Mouse (Mus musculus) G1E (cell line): ENCODE data around the gene Slc26a3.

Experiments
- CTCF ChIP-seq: IDR thresholded peaks from 2 replicates; pipeline ENCODE4 v1.5.1; 2012; ENCODE audit warnings: low read depth, low read length, inconsistent platforms, mixed read lengths
- GATA1 ChIP-seq: IDR thresholded peaks from 2 replicates; pipeline ENCODE4 v1.6.1; 2012; ENCODE audit warnings: borderline replicate concordance, low read length, inconsistent platforms, mixed read lengths
- POLR2AphosphoS5 ChIP-seq: IDR thresholded peaks from 2 replicates; pipeline ENCODE4 v1.6.1; 2012; ENCODE audit warnings: low read depth, low read length, inconsistent platforms; ENCODE audit not compliant: insufficient replicate concordance
- TAL1 ChIP-seq: conservative IDR thresholded peaks from 2 replicates; pipeline ENCODE4 v1.6.1; 2012; ENCODE audit warnings: low read depth, low read length, inconsistent platforms, mixed read lengths

GRCm38 (mm10) chr12:31507718-31508364, 117.2 kb downstream of the Slc26a3 start:
- TF ChIP-seq CTCF (no peak), POLR2AphosphoS5 (no peak), GATA1 (no peak), TAL1 (no peak)
